Mouse (Mus musculus) embryonic facial prominence, embryonic 10.5 days (tissue): Measurements from ENCODE around the gene Nudcd3. TPM values are rescaled to one million over a fixed set of nuclear protein-coding genes. Genes with fewer than 3 reads are reported as not detected.
"Not testable (repeated sequence)": the region's sequence is repeated elsewhere in the genome, so short reads cannot be mapped to it uniquely, and the experiment has no call there.

ENCODE experiments used
- DNase-seq: peaks from one replicate; pipeline ENCODE4 v3.0.0-alpha.2; 2017; ENCODE audit warnings: low spot score
- H3K27ac ChIP-seq: fragments of 300-500 bp; sonication (generic); replicated peaks from 2 replicates; pipeline ENCODE4 v1.5.1; 2016; ENCODE audit warnings: mild to moderate bottlenecking
- H3K27me3 ChIP-seq: fragments of 300-500 bp; sonication (generic); replicated peaks from 2 replicates; pipeline ENCODE4 v1.6.1; 2016; ENCODE audit warnings: low read depth, mild to moderate bottlenecking; ENCODE audit not compliant: poor library complexity, severe bottlenecking
- H3K36me3 ChIP-seq: fragments of 300-500 bp; sonication (generic); replicated peaks from 2 replicates; pipeline ENCODE4 v1.6.1; 2016; ENCODE audit warnings: mild to moderate bottlenecking, moderate library complexity
- H3K4me1 ChIP-seq: fragments of 300-500 bp; sonication (generic); 2 replicates; pipeline ENCODE4 v1.6.1; 2016
- H3K4me3 ChIP-seq: fragments of 300-500 bp; sonication (generic); 2 replicates; pipeline ENCODE4 v1.5.1; 2016; ENCODE audit warnings: mild to moderate bottlenecking, moderate library complexity
- H3K9me3 ChIP-seq: fragments of 300-500 bp; sonication (generic); 2 replicates; pipeline ENCODE4 v1.6.1; 2016; ENCODE audit warnings: mild to moderate bottlenecking
- WGBS: fragments of 180-500 bp; shearing (Covaris S2); methylation state at CpG from one replicate; pipeline ENCODE4 v1.1.7; 2016; 5-methylcytosine and 5-hydroxymethylcytosine counted together
- polyA plus RNA-seq: library from polyadenylated mRNA; unstranded; fragments of >200 nt; fragmentation: Nextera tagmentation; extraction: Ambion mirVana; gene quantifications from 2 replicates; pipeline ENCODE4 v1.2.1, GENCODE M21; 2016

The Nudcd3 gene
- polyA plus RNA-seq, 1 experiment from 2014 or later, result 55.6 TPM

DNA sequence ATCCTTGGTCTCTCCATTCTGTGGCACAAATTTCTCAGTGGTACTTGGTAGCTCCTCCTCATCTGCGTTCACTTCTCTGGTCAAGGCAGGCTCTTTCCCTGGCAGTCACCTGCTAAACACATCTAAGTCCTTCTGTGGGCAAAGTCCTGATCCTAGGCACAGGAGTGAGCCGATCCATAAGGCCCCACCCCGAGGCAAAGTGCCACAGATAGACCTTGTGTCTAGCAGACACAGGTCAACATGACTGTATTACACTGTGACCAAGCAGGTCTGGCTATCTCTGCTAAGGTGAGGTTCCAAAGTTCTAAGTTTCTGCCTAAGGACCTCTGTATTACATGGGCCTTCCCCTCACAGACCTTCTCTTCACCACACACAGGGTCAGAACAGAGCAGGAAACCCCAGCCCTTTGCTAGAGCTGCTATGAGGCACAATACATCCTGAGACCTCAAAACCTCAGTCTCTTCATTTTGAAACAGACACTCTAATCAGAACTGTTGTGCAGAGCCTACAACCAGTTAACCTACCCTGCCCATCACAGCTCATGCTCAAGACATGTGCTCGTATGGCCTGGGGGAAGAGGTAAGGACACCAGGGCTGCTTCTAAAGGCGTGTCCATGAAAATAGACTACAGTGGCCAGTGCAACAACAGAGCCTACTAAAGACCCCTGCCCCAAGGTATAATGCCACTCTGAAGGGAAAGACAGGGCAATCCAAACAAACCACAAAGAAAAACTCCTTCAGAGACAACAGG, 88.3 kb downstream of the Nudcd3 start:
- WGBS, result 92% methylated on average over 5 of the region's 5 CpGs
- H3K36me3 ChIP-seq, result peaks cover 79% of the 10 kb centered on the region
- DNase-seq, result no peak

DNA sequence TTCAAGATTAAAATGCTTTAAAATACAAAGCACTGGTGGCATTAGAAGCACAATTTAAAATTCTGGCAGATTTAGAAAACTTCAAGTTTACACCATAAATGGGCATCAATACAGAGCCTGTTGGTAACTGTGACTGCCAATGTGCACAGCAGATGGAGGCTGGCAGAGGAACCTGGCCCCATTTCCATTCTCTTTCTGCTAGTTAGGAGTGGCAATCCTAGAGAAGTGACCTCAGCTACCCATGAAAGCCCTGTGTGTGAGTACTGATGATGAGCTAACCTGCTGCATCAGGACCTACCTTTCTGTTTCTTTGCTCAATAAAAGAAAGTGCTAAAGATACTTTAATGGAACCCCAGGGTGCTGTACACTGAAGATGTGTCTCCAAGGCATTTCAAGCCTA, 90.2 kb downstream of the Nudcd3 start:
- H3K9me3 ChIP-seq, result no peaks in the 10 kb centered on the region
- H3K27ac ChIP-seq, result no peak overlapping the region
- no peak overlapping the region for H3K4me3 ChIP-seq
- H3K4me1 ChIP-seq, result no peaks in the 10 kb centered on the region
- no peaks in the 10 kb centered on the region for H3K27me3 ChIP-seq
- DNase-seq, result no peak
- H3K36me3 ChIP-seq, result peaks cover 94% of the 10 kb centered on the region

More for the DNA sequence above, 88.3 kb downstream of the Nudcd3 start:
- H3K9me3 ChIP-seq, result no peaks in the 10 kb centered on the region
- H3K27ac ChIP-seq, result no peak overlapping the region
- no peaks in the 10 kb centered on the region for H3K27me3 ChIP-seq
- H3K4me3 ChIP-seq, result no peak overlapping the region
- no peaks in the 10 kb centered on the region for H3K4me1 ChIP-seq

DNA sequence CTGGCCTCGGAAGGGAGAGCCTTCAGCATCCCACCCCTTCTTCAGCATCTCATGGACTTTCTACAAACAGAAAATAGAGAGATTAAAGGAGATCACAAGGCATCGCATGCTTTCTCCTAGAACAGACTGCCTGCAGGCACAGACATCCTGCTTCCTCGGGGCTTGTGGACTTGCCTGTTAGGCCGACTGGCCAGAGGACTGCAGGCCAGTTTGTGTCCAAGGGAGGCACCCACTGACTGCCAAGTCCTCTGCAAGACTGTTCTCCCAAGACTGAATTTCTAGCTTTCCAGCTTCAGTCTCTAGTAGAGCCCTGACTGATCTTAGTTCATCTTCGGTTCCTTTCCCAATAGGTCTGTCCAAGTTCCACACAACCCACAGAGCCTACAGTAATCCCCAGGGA, 91.9 kb downstream of the Nudcd3 start:
- Histone ChIP-seq H3K4me3 (no peak overlapping the region), H3K27ac (no peak overlapping the region), H3K4me1 (no peaks in the 10 kb centered on the region), H3K9me3 (no peaks in the 10 kb centered on the region), H3K27me3 (no peaks in the 10 kb centered on the region), H3K36me3 (peaks cover 88% of the 10 kb centered on the region)
- no peak for DNase-seq
- 97% methylated on average over 5 of the region's 5 CpGs for WGBS

GRCm38 (mm10) chr11:6107722-6108121, 92.5 kb downstream of the Nudcd3 start:
- H3K9me3 ChIP-seq, result no peaks in the 10 kb centered on the region
- WGBS, result 81% methylated on average over 3 of the region's 3 CpGs
- no peak for DNase-seq
- no peaks in the 10 kb centered on the region for H3K4me1 ChIP-seq
- H3K27me3 ChIP-seq, result no peaks in the 10 kb centered on the region
- no peak overlapping the region for H3K4me3 ChIP-seq
- H3K27ac ChIP-seq, result no peak overlapping the region
- H3K36me3 ChIP-seq, result peaks cover 83% of the 10 kb centered on the region

DNA sequence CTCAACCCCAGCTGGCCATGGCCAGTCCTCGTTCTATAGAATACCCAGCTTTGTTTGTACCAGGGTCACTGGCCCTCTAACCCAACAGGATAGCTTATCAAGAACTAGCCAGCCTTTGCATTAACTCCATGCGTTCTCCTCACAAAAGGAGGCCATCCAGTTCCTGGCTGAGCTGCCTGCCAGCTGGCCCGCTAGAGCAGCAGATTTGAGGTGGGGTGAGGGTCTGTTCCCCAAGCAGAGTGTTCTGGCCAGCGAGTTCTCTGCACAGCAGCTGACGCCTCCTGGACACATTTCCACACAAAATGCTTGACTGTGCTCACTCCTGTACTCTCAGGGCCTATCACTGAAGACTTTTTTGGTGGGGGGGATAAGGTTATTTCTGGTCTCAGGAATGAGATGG, 95.5 kb downstream of the Nudcd3 start:
- no peak overlapping the region for H3K27ac ChIP-seq
- DNase-seq, result no peak
- H3K36me3 ChIP-seq, result peaks cover 54% of the 10 kb centered on the region

GRCm38 (mm10) chr11:6096637-6097036, 103.6 kb downstream of the Nudcd3 start:
- not testable (repeated sequence) for H3K36me3 ChIP-seq, DNase-seq, H3K27me3 ChIP-seq, H3K4me3 ChIP-seq, H3K9me3 ChIP-seq, H3K4me1 ChIP-seq, H3K27ac ChIP-seq
- 79% methylated on average over 3 of the region's 3 CpGs for WGBS

More for the DNA sequence above, 95.5 kb downstream of the Nudcd3 start:
- Histone ChIP-seq H3K4me3 (no peak overlapping the region), H3K9me3 (no peaks in the 10 kb centered on the region), H3K27me3 (no peaks in the 10 kb centered on the region), H3K4me1 (no peaks in the 10 kb centered on the region; the same call in 1 of the 2 replicates)
- 89% methylated on average over 5 of the region's 5 CpGs for WGBS

GRCm38 (mm10) chr11:6086991-6087390, 113.2 kb downstream of the Nudcd3 start:
- H3K27ac ChIP-seq, result no peak overlapping the region
- WGBS, result 75% methylated on average over 4 of the region's 4 CpGs
- no peak for DNase-seq
- H3K9me3 ChIP-seq, result no peaks in the 10 kb centered on the region
- H3K4me3 ChIP-seq, result no peak overlapping the region
- H3K4me1 ChIP-seq, result no peaks in the 10 kb centered on the region
- H3K36me3 ChIP-seq, result no peaks in the 10 kb centered on the region
- H3K27me3 ChIP-seq, result no peaks in the 10 kb centered on the region

- no peaks in the 10 kb centered on the region for H3K9me3 ChIP-seq
- WGBS, result 89% methylated on average over 2 of the region's 2 CpGs
- no peaks in the 10 kb centered on the region for H3K36me3 ChIP-seq
Measured at GRCm38 (mm10) chr11:6078737-6079136, 121.5 kb downstream of the Nudcd3 start.

GRCm38 (mm10) chr11:6075618-6076066, 124.6 kb downstream of the Nudcd3 start:
- peaks cover 10% of the 10 kb centered on the region for H3K27me3 ChIP-seq
- H3K9me3 ChIP-seq, result no peaks in the 10 kb centered on the region
- no peak overlapping the region for H3K4me3 ChIP-seq
- DNase-seq, result no peak
- peaks cover 6% of the 10 kb centered on the region; the same call in 1 of the 2 replicates for H3K4me1 ChIP-seq
- WGBS, result 70% methylated on average over 8 of the region's 8 CpGs
- no peak overlapping the region for H3K27ac ChIP-seq
- no peaks in the 10 kb centered on the region for H3K36me3 ChIP-seq

More at GRCm38 (mm10) chr11:6078737-6079136, 121.5 kb downstream of the Nudcd3 start:
- Histone ChIP-seq H3K27ac (no peak overlapping the region), H3K4me3 (no peak overlapping the region), H3K27me3 (no peaks in the 10 kb centered on the region), H3K4me1 (peaks cover 6% of the 10 kb centered on the region; the same call in 1 of the 2 replicates)
- DNase-seq, result no peak

DNA sequence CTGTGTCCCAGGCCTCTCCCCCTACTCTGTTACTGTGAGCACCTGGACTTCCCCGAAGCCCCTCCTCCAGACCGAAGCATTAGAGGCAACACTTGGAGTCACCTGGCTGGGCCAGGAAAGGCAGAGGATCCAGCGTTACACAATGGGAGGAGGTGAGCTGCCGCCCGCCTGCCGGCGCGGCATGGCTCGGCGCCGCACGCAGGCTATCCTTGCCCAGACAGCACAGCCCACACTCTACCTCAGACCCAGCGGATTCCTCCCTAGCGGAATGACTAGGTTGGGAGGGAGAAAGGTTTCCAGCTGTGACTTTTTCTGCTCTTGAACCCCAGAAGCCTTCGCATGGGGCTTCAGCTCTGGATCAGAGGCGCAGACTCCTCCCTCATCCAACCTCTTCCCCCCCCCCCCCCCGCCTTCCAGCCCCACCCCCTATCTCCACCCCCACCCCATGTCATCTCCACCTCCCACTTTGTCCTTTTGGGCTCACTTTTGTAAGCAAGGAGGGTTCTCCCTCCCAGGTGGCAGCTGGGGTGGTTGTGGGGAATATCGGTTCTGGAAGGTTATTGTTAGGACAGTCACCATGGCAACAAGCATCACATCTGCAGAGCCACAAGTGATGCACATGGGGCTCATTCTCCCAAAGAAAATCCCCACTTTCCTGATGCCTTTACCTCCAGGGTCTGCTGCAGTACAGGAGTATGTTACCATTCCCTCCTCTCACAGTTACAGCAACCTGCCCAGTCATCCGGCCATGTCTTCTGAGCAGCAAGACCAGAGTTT, 131.8 kb downstream of the Nudcd3 start:
- H3K4me3 ChIP-seq, result peak overlapping the region; percentile 38
- no peak overlapping the region for H3K27ac ChIP-seq
- peaks cover 83% of the 10 kb centered on the region for H3K27me3 ChIP-seq
- peaks cover 29% of the 10 kb centered on the region for H3K4me1 ChIP-seq
- no peaks in the 10 kb centered on the region for H3K9me3 ChIP-seq
- 6% methylated on average over 18 of the region's 19 CpGs for WGBS
- no peaks in the 10 kb centered on the region for H3K36me3 ChIP-seq
- peak; percentile 50 for DNase-seq

DNA sequence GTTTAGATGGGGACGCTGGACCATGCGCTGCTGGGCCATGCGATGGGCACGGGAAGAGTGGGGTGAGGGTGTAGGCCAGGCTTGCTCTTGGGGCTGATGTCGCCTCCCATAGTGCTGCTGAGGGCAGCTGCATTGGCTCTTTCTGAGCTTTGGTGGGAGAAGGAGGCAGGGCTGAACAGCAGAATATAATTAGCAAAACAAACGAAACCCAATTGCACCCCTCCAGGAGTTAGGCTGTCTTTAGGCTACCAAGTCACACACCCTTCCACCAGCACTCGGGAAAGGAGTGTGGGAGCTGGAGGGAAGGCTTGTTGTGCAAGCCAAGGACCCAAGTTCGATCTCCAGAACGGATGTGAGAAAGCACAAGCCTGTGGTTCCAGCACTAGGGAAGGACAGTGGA, 133.1 kb downstream of the Nudcd3 start:
- WGBS, result 39% methylated on average over 9 of the region's 9 CpGs
- H3K27ac ChIP-seq, result no peak overlapping the region

GRCm38 (mm10) chr11:6066176-6066575, 134.0 kb downstream of the Nudcd3 start, which contains the start of gene Camk2b:
TSS of gene Camk2b (minus strand) at chr11:6066362.
- peaks cover 100% of the 10 kb centered on the region for H3K27me3 ChIP-seq
- peak within 1 kb of the TSS; percentile 62 for H3K4me3 ChIP-seq
- WGBS, result 12% methylated on average over 6 of the region's 6 CpGs
- H3K9me3 ChIP-seq, result no peaks in the 10 kb centered on the region
- DNase-seq, result no peak
- peaks cover 37% of the 10 kb centered on the region for H3K4me1 ChIP-seq
- no peaks in the 10 kb centered on the region for H3K36me3 ChIP-seq
- H3K27ac ChIP-seq, result no peak within 1 kb of the TSS

More for the DNA sequence above, 133.1 kb downstream of the Nudcd3 start:
- peaks cover 29% of the 10 kb centered on the region for H3K4me1 ChIP-seq
- peaks cover 95% of the 10 kb centered on the region for H3K27me3 ChIP-seq
- H3K4me3 ChIP-seq, result no peak overlapping the region
- H3K36me3 ChIP-seq, result no peaks in the 10 kb centered on the region
- H3K9me3 ChIP-seq, result no peaks in the 10 kb centered on the region
- no peak for DNase-seq
